Mouse (Mus musculus): Measurements from ENCODE around the gene Atxn7l3. TPM values are rescaled to one million over a fixed set of nuclear protein-coding genes. Genes with fewer than 3 reads are reported as not detected.
A peak's percentile ranks its signal among the peaks of the same experiment; 100 is the strongest.

The Atxn7l3 gene
- total RNA-seq (2021): 10 to 100 TPM; 36.8 to 39.4 TPM

- peak; percentile 99 for DNase-seq
Measured at GRCm38 (mm10) chr11:102296491-102297472, at the start of gene Atxn7l3. Gene Atxn7l3 (minus strand): TSS chr11:102296631.

- no peak for DNase-seq
Measured at GRCm38 (mm10) chr11:102344458-102344857, 48.0 kb upstream of the Atxn7l3 start.

- no peak for DNase-seq
Measured at GRCm38 (mm10) chr11:102342742-102343141, 46.3 kb upstream of the Atxn7l3 start.

- DNase-seq: no peak
Measured at GRCm38 (mm10) chr11:102341101-102341500, 44.7 kb upstream of the Atxn7l3 start.

GRCm38 (mm10) chr11:102339624-102340023 lies 43.2 kb upstream of the Atxn7l3 start:
- no peak for DNase-seq

GRCm38 (mm10) chr11:102339195-102339594 lies 42.8 kb upstream of the Atxn7l3 start:
- peak; percentile 58 for DNase-seq

- DNase-seq: peak; percentile 92
Measured at GRCm38 (mm10) chr11:102338561-102338960, 42.1 kb upstream of the Atxn7l3 start.

- no peak for DNase-seq
Measured at GRCm38 (mm10) chr11:102337921-102338320, 41.5 kb upstream of the Atxn7l3 start.

- no peak for DNase-seq
Measured at GRCm38 (mm10) chr11:102336191-102336590, 39.8 kb upstream of the Atxn7l3 start.

GRCm38 (mm10) chr11:102334973-102335700 lies 38.7 kb upstream of the Atxn7l3 start:
- peak; percentile 45 for DNase-seq

GRCm38 (mm10) chr11:102334010-102334409 lies 37.6 kb upstream of the Atxn7l3 start:
- no peak for DNase-seq

GRCm38 (mm10) chr11:102333061-102333460 lies 36.6 kb upstream of the Atxn7l3 start:
- DNase-seq: no peak

GRCm38 (mm10) chr11:102331806-102332205 lies 35.4 kb upstream of the Atxn7l3 start:
- no peak for DNase-seq

GRCm38 (mm10) chr11:102330039-102330438 lies 33.6 kb upstream of the Atxn7l3 start:
- no peak for DNase-seq

- DNase-seq: no peak
Measured at GRCm38 (mm10) chr11:102329518-102329917, 33.1 kb upstream of the Atxn7l3 start.

- no peak for DNase-seq
Measured at GRCm38 (mm10) chr11:102327839-102328238, 31.4 kb upstream of the Atxn7l3 start.

- no peak for DNase-seq
Measured at GRCm38 (mm10) chr11:102327250-102327649, 30.8 kb upstream of the Atxn7l3 start.

- no peak for DNase-seq
Measured at GRCm38 (mm10) chr11:102323516-102323915, 27.1 kb upstream of the Atxn7l3 start.

GRCm38 (mm10) chr11:102321931-102322330 lies 25.5 kb upstream of the Atxn7l3 start:
- no peak for DNase-seq

GRCm38 (mm10) chr11:102320686-102321005 lies 24.2 kb upstream of the Atxn7l3 start:
- DNase-seq: peak; percentile 87

GRCm38 (mm10) chr11:102319941-102320685 lies 23.7 kb upstream of the Atxn7l3 start:
- DNase-seq: peak; percentile 82

GRCm38 (mm10) chr11:102319410-102319792 lies 23.0 kb upstream of the Atxn7l3 start, which contains the start of gene Ubtf:
Gene Ubtf (minus strand): TSS chr11:102319742.
- peak; percentile 86 for DNase-seq
